Mouse (Mus musculus) testis, adult 2 months (tissue): Measurements from ENCODE around the gene C2cd4a.

ENCODE experiments used
- CTCF ChIP-seq: fragments of 200-500 bp; IDR thresholded peaks from 2 replicates; pipeline ENCODE4 v1.5.1; 2012; ENCODE audit warnings: low read depth, mild to moderate bottlenecking, inconsistent platforms, low read length, moderate library complexity; ENCODE audit not compliant: control insufficient read depth, insufficient read depth, insufficient replicate concordance
- POLR2A ChIP-seq: fragments of 200-500 bp; IDR thresholded peaks from 2 replicates; pipeline ENCODE4 v1.6.1; 2012; ENCODE audit warnings: low read depth, mild to moderate bottlenecking, inconsistent platforms, low read length, moderate library complexity; ENCODE audit not compliant: control insufficient read depth

- no peak for TF ChIP-seq POLR2A
- no peak for TF ChIP-seq CTCF
Observed at GRCm38 (mm10) chr9:67830411-67831358, 1.4 kb downstream of the C2cd4a start.
